Mouse (Mus musculus) frontal cortex, postnatal 14 days (tissue): Measurements from ENCODE around the gene Rps6kb1.
"Not testable (repeated sequence)": the region's sequence is repeated elsewhere in the genome, so short reads cannot be mapped to it uniquely, and the experiment has no call there.

Experiments used
- DNase-seq, 2 experiments: peaks; one replicate each; pipeline ENCODE4 v3.0.0; 2022; ENCODE audit warnings: low spot score in 2 of 2

Gene Rps6kb1

GRCm38 (mm10) chr11:86540476-86540845, 4.1 kb downstream of the Rps6kb1 start:
- no peak for DNase-seq

GRCm38 (mm10) chr11:86539716-86540475, 4.7 kb downstream of the Rps6kb1 start:
- no peak for DNase-seq

- no peak for DNase-seq
Observed at GRCm38 (mm10) chr11:86538786-86539185, 5.8 kb downstream of the Rps6kb1 start.

GRCm38 (mm10) chr11:86534201-86534910, 10.2 kb downstream of the Rps6kb1 start:
- DNase-seq = no peak

GRCm38 (mm10) chr11:86533302-86533701, 11.3 kb downstream of the Rps6kb1 start:
- not testable (repeated sequence) for DNase-seq

GRCm38 (mm10) chr11:86532834-86533233, 11.8 kb downstream of the Rps6kb1 start:
- no peak for DNase-seq

GRCm38 (mm10) chr11:86527528-86527927, 17.1 kb downstream of the Rps6kb1 start:
- no peak for DNase-seq

GRCm38 (mm10) chr11:86519751-86520150, 24.9 kb downstream of the Rps6kb1 start:
- no peak for DNase-seq

GRCm38 (mm10) chr11:86517229-86517628, 27.4 kb downstream of the Rps6kb1 start:
- no peak for DNase-seq

GRCm38 (mm10) chr11:86516620-86517019, 28.0 kb downstream of the Rps6kb1 start:
- DNase-seq = no peak

- DNase-seq = no peak
Observed at GRCm38 (mm10) chr11:86507991-86508390, 36.6 kb downstream of the Rps6kb1 start.

- no peak for DNase-seq
Observed at GRCm38 (mm10) chr11:86507334-86507733, 37.3 kb downstream of the Rps6kb1 start.

GRCm38 (mm10) chr11:86503121-86503520, 41.5 kb downstream of the Rps6kb1 start:
- DNase-seq = no peak

- DNase-seq = no peak
Observed at GRCm38 (mm10) chr11:86500795-86501194, 43.8 kb downstream of the Rps6kb1 start.

- no peak for DNase-seq
Observed at GRCm38 (mm10) chr11:86497908-86498307, 46.7 kb downstream of the Rps6kb1 start.

- no peak for DNase-seq
Observed at GRCm38 (mm10) chr11:86497356-86497755, 47.2 kb downstream of the Rps6kb1 start.

GRCm38 (mm10) chr11:86490782-86491181, 53.8 kb downstream of the Rps6kb1 start:
- no peak for DNase-seq

- peak in 1 of 2 experiments; percentile 50 for DNase-seq
Observed at GRCm38 (mm10) chr11:86484910-86485510, 59.6 kb downstream of the Rps6kb1 start.

- DNase-seq = peak; percentile 95 to 96
Observed at GRCm38 (mm10) chr11:86484101-86484868, 60.3 kb downstream of the Rps6kb1 start, which contains the start of gene Rnft1. Gene Rnft1 (plus strand): TSS chr11:86484657.

GRCm38 (mm10) chr11:86473576-86473975, 71.0 kb downstream of the Rps6kb1 start:
- DNase-seq = no peak

GRCm38 (mm10) chr11:86472771-86473171, 71.8 kb downstream of the Rps6kb1 start:
- no peak for DNase-seq

- no peak for DNase-seq
Observed at GRCm38 (mm10) chr11:86471785-86472184, 72.8 kb downstream of the Rps6kb1 start.
